Mouse (Mus musculus) embryonic facial prominence, embryonic 14.5 days (tissue): ENCODE measurements at regions not wholly inside any gene's neighbourhood (a gene's known extent, or its start where the extent isn't known, plus 50 kb on each side); places are given as distances from the start of the nearest gene placed in this dataset.
"Not testable (repeated sequence)": the region's sequence is repeated elsewhere in the genome, so short reads cannot be mapped to it uniquely, and the experiment has no call there.

Experiments used
- ATAC-seq: fragments of 200-750 bp; cut with Nextera tagmentation; 2 replicates; pipeline ENCODE4 v1.8.0; 2017; ENCODE audit warnings: low read depth, moderate number of reproducible peaks, moderate TSS enrichment
- DNase-seq: peaks from one replicate; pipeline ENCODE4 v3.0.0-alpha.2; 2015; ENCODE audit warnings: low spot score
- H3K27ac ChIP-seq: fragments of 300-500 bp; sonication (generic); replicated peaks from 2 replicates; pipeline ENCODE4 v1.5.1; 2014; ENCODE audit warnings: low read depth, mild to moderate bottlenecking, low read length, moderate library complexity
- H3K27me3 ChIP-seq: fragments of 300-500 bp; sonication (generic); replicated peaks from 2 replicates; pipeline ENCODE4 v1.6.1; 2014; ENCODE audit warnings: low read length; ENCODE audit not compliant: control insufficient read depth, insufficient read depth
- H3K36me3 ChIP-seq: fragments of 300-500 bp; sonication (generic); 2 replicates; pipeline ENCODE4 v1.6.1; 2014; ENCODE audit warnings: low read length, mixed read lengths; ENCODE audit not compliant: control insufficient read depth, insufficient read depth
- H3K4me1 ChIP-seq: fragments of 300-500 bp; sonication (generic); 2 replicates; pipeline ENCODE4 v1.6.1; 2014; ENCODE audit warnings: antibody characterized with exemption, low read length; ENCODE audit not compliant: control insufficient read depth, insufficient read depth
- H3K4me2 ChIP-seq: fragments of 300-500 bp; sonication (generic); 2 replicates; pipeline ENCODE4 v1.6.1; 2014; ENCODE audit warnings: low read depth, mild to moderate bottlenecking, low read length, moderate library complexity, mixed read lengths
- H3K4me3 ChIP-seq: fragments of 300-500 bp; sonication (generic); 2 replicates; pipeline ENCODE4 v1.5.1; 2014; ENCODE audit warnings: low read depth, mild to moderate bottlenecking, low read length
- H3K9ac ChIP-seq: fragments of 300-500 bp; sonication (generic); 2 replicates; pipeline ENCODE4 v1.6.1; 2014; ENCODE audit warnings: low read depth, mild to moderate bottlenecking, low read length, moderate library complexity, mixed read lengths
- H3K9me3 ChIP-seq: fragments of 300-500 bp; sonication (generic); 2 replicates; pipeline ENCODE4 v1.6.1; 2016; ENCODE audit warnings: low read length; ENCODE audit not compliant: control insufficient read depth
- WGBS: fragments of 180-500 bp; shearing (Covaris S2); extraction: QIAGEN DNeasy Blood & Tissue Kit; methylation state at CpG from one replicate; pipeline ENCODE4 v1.1.7; 2014; 5-methylcytosine and 5-hydroxymethylcytosine counted together

DNA sequence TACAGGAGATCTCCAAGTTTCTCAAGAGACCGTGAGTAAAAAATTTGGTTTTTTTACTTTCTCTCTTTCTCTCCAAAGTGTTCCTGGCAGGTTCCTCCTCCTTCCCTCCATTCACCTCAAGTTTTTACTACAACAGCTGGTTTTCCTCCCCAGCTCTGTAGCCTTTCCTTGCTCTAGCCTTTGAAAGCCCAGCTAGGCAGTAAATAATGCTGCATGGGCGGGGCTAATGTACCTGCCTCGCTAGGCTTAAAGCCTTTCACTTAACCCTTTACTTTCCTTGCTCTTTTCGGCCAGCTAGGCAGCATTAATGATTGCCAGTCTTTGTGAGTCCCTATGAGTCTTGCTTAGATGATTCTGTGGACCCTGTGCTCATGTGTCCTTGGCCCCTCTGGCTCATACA, 720.0 kb upstream of the Adam24 start:
- H3K36me3 ChIP-seq: no peaks in the 10 kb centered on the region
- H3K4me2 ChIP-seq: no peak overlapping the region
- DNase-seq (no peak), ATAC-seq (no peak)
- no peak overlapping the region for H3K9ac ChIP-seq
- H3K4me1 ChIP-seq: no peaks in the 10 kb centered on the region
- 37% methylated on average over 4 of the region's 4 CpGs for WGBS
- no peaks in the 10 kb centered on the region for H3K27me3 ChIP-seq
- H3K9me3 ChIP-seq: no peaks in the 10 kb centered on the region
- H3K27ac ChIP-seq: no peak overlapping the region
- no peak overlapping the region for H3K4me3 ChIP-seq

DNA sequence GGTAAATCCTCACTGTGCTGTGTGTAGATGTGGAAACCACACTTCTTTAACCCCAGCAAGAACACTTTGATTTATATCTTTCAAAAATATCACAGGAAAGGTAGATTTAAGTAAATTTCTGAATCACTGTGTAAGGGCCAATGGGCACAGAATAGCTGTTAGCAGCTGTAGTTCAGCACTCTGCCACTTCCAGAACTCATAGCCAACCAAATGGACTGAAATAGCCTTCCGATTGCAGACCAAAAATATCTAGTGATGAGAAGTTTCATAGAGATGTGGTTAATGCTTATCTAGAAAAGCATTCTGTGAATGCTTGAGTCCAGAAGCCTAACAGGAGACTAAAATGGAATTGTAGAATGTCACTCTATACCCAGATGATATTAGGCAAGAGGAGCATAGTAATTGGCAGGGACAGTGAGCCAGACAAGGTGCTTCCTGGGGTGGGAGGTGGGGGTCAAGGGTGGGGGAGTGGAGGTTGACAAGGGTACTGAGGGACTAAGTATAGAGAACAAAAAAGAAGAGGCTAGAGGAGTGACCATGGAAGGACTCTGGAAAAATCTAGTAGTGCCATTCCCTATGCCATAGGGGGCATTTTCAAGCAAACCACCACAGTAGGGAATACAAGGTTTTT, 669.6 kb upstream of the Adam24 start:
- Histone ChIP-seq H3K4me1 (no peaks in the 10 kb centered on the region), H3K36me3 (no peaks in the 10 kb centered on the region), H3K27ac (no peak overlapping the region), H3K9ac (no peak overlapping the region), H3K27me3 (no peaks in the 10 kb centered on the region), H3K4me2 (no peak overlapping the region), H3K9me3 (no peaks in the 10 kb centered on the region), H3K4me3 (no peak overlapping the region)
- DNase-seq (no peak), ATAC-seq (no peak)
- WGBS: 97% methylated on average over 1 of the region's 1 CpGs

DNA sequence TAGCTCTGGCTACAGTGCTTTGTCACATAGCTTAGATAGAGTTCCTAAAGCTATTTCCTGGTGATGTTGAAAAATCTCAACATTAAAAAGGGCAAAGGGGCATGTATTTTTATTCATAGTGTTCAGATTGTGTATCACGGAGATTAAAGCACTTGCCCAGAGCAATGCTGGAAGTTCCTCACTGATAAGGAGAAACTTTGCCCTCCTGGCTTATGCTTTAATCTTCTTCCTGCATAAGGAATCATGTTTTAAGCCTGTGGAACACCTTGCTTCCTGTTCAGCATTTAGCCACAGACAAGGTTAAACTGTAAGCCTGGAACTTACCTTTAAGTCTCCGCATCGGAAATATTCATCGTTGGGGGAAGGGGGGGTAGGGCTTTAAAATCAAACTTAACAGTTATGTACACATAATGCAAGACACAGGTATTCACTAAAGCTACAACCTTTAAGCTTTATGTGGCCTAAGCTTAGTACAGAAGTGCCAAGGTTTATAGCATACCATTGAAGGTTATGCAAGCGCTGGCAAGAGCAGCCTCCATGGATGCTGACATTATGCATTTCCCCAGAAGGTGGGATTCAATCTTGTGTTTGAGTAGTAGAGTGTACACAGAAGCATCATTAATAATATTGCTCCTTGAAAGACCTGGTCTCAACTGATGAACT, 655.5 kb upstream of the Adam24 start:
- Histone ChIP-seq H3K27me3 (no peaks in the 10 kb centered on the region), H3K27ac (no peak overlapping the region), H3K4me3 (no peak overlapping the region), H3K36me3 (no peaks in the 10 kb centered on the region), H3K9me3 (no peaks in the 10 kb centered on the region), H3K4me2 (no peak overlapping the region), H3K9ac (no peak overlapping the region), H3K4me1 (no peaks in the 10 kb centered on the region)
- ATAC-seq: no peak
- WGBS: 90% methylated on average over 5 of the region's 5 CpGs
- no peak for DNase-seq

DNA sequence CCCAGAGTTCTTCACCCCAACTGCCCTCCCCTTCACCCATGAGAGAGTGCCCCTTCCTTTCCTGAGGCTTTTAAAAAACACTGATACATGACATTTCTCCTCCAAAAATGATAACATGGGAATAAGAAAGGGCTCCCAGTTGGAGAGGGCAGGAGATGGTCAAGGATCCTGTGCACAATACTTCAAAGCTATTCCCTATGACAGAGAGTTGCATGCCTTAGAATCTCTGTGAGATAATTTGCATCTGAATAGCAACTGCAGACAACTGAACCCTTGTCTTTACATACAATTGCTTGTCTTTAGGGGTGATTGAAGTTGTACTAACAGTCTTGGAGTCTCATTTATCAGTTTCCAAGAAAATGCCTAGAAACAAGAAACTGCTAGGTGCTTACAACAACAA, 610.7 kb upstream of the Adam24 start:
- Histone ChIP-seq H3K36me3 (no peaks in the 10 kb centered on the region), H3K9me3 (no peaks in the 10 kb centered on the region), H3K9ac (no peak overlapping the region), H3K4me2 (no peak overlapping the region), H3K4me3 (no peak overlapping the region), H3K27ac (no peak overlapping the region), H3K27me3 (no peaks in the 10 kb centered on the region), H3K4me1 (no peaks in the 10 kb centered on the region)
- DNase-seq: no peak
- no peak for ATAC-seq

DNA sequence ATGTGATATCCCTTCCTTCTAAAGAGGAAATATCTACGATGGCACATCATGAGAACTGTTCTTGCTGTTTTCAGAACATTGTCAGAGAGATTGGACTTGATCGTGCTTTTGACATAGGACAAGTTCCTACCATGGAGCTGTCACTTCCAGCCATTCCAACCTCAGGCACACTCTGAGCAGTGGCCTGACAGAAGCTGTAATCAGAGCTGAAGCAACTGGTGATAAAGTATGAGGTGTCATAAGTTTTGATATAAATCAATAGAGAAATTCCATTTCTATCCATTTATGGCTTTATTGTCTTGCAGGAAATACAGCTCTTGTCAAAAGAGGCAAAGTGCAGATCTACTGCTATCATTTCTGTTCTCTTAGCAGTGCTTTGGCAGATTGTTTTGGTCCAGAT, 603.7 kb upstream of the Adam24 start:
- Histone ChIP-seq H3K9ac (no peak overlapping the region), H3K36me3 (no peaks in the 10 kb centered on the region), H3K27ac (no peak overlapping the region), H3K4me3 (no peak overlapping the region), H3K27me3 (no peaks in the 10 kb centered on the region), H3K4me1 (no peaks in the 10 kb centered on the region), H3K9me3 (no peaks in the 10 kb centered on the region), H3K4me2 (no peak overlapping the region)
- no peak for ATAC-seq
- no peak for DNase-seq
- WGBS: 93% methylated on average over 2 of the region's 2 CpGs

DNA sequence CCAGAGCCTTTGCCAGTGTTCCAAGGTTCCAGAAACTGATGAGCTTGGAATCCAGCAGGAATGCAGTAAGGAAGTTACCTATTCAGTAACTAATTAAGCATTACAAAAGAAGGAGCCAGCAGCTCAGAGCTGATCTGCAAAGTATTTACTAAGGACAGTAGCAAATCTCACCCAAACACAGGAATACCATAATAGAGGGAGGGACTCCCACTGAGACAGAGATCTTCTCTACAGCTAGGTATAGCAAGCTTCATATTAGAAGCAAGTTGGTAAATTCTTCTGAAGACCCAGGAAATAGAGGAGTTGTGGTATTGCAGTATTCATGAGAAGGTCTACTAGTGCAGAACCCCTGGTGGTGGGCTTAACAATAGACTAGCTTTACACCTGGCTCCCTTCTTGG, 593.9 kb upstream of the Adam24 start:
- not testable (repeated sequence) for H3K9ac ChIP-seq, H3K4me1 ChIP-seq, DNase-seq, H3K36me3 ChIP-seq, H3K4me3 ChIP-seq, H3K9me3 ChIP-seq, H3K27ac ChIP-seq, ATAC-seq, H3K4me2 ChIP-seq, H3K27me3 ChIP-seq

DNA sequence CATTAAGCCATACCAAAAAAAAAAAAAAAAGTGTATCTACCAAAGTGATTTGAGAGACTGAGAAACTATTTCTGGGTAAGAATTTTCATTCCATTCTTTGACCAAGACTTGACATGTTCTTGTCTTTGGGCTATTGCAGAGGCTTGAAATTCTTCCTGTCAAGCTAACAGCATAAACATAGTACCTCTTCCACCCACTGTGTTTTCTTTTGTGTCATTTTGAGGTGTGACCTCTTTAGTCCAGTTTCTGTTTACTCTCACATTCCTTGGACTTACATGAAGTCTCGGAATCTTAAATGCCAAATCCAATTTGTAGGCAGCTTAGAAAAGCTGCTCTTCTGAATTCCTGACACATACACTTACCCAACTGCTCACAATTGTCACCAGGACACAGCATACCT, 590.7 kb upstream of the Adam24 start:
- ATAC-seq (no peak), DNase-seq (peak; percentile 6)
- H3K9ac ChIP-seq: no peak overlapping the region
- no peak overlapping the region for H3K4me2 ChIP-seq
- H3K36me3 ChIP-seq: no peaks in the 10 kb centered on the region
- no peaks in the 10 kb centered on the region for H3K4me1 ChIP-seq
- no peaks in the 10 kb centered on the region for H3K27me3 ChIP-seq
- H3K27ac ChIP-seq: no peak overlapping the region
- no peaks in the 10 kb centered on the region for H3K9me3 ChIP-seq
- WGBS: 45% methylated on average over 1 of the region's 1 CpGs
- H3K4me3 ChIP-seq: no peak overlapping the region

DNA sequence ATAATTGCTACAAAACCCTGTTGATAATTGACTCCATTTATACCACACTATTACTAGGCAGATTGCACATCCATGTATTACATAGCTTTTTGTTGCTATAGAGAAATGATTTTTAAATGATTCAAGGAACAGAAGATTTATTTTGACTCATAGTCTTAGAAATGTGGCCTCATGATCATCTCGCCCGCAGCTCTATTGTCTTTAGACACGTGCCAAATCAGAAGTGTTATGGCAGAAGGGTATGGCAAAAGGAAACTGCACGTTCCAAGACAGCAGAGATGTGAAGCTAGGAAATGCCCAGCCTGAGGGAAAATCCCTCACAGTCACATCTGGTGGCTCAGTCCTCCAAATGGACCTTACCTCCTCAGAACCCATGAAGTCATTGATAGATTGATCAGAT, 585.5 kb upstream of the Adam24 start:
- ATAC-seq (no peak), DNase-seq (no peak)
- WGBS: 90% methylated on average over 4 of the region's 4 CpGs

DNA sequence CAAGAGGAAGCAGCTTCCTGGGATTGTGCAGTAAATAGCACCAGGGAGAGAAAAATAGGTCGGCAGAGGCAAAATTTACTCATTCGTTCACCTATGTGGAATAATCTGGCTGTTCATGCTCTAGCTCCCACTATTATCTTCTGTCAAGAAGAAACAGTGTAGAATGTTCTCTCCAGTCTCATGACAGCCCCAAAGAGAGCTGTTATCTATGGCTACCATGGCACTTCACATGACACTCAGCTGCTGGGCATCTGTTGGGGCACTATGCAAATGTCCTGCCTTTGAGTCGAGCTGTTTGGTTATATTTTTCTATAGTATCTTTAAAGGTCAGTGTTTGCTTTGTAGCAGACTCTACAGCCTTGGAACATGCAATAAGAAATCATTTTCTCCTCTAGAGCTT, 550.5 kb upstream of the Adam24 start:
- ATAC-seq (no peak), DNase-seq (no peak)
- Histone ChIP-seq H3K27me3 (no peaks in the 10 kb centered on the region), H3K9me3 (no peaks in the 10 kb centered on the region), H3K27ac (no peak overlapping the region), H3K9ac (no peak overlapping the region), H3K4me2 (no peak overlapping the region), H3K4me3 (no peak overlapping the region), H3K36me3 (no peaks in the 10 kb centered on the region), H3K4me1 (no peaks in the 10 kb centered on the region)
- 86% methylated on average over 3 of the region's 3 CpGs for WGBS

More for the DNA sequence above, 585.5 kb upstream of the Adam24 start:
- no peak overlapping the region for H3K9ac ChIP-seq
- no peaks in the 10 kb centered on the region for H3K9me3 ChIP-seq
- no peaks in the 10 kb centered on the region for H3K4me1 ChIP-seq
- no peak overlapping the region for H3K4me3 ChIP-seq
- H3K27ac ChIP-seq: no peak overlapping the region
- H3K27me3 ChIP-seq: no peaks in the 10 kb centered on the region
- no peaks in the 10 kb centered on the region for H3K36me3 ChIP-seq
- no peak overlapping the region for H3K4me2 ChIP-seq
